Mouse (Mus musculus) c-Kit-positive CD71-positive TER-119-negative erythroid progenitor cells, embryonic 14.5 days (primary cell): Measurements from ENCODE around the gene Pate4.
"Not testable (repeated sequence)": the region's sequence is repeated elsewhere in the genome, so short reads cannot be mapped to it uniquely, and the experiment has no call there.

Experiments used
- DNase-seq: peaks from one replicate; pipeline ENCODE4 v3.0.0-alpha.2; 2013; ENCODE audit warnings: low read depth

The Pate4 gene

DNA sequence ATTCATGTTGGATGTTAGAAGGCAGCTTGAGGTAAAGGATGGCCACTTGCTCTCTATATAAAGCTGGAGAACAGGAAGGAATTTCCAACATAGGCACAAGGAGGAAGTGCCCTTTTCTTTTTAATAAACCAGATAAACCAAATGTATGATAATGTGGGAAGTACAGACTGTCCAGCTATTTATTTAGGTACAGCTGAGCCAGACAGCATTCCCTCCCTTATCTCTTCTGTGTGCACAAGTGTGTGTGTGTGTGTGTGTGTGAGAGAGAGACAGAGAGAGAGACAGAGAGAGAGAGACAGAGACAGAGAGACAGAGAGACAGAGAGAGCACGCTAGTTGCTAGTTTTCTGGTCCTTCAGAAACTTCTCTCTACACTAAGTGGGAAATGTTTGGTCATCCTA, at the start of gene Pate4:
Gene Pate4, minus strand, starts transcription at position 101 of the 400 bp plus-strand sequence.
- no peak for DNase-seq

- DNase-seq, result no peak
Measured at GRCm38 (mm10) chr9:35648102-35648501, 36.4 kb upstream of the Pate4 start, which contains the start of gene Pate3. TSS of gene Pate3 (minus strand) at chr9:35648202.

DNA sequence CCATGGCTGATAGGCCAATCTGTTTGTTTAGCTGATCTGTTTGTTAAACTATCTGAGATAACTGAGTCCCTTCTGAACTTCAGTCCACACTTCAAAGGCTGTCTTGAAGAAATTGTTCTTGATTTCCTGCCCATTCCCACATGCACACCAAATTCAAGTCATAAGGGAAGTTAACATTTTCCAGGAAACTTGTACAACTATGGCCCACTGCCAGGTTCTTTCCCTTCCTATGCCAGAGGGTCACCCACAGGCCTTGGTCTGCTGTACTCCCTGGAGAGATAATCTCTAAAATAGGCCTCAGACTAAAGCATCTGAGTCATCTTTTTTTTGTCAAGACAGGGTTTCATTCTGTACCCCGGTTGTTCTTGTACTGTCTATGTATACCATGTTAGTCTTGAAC, 21.2 kb upstream of the Pate4 start:
- no peak for DNase-seq

DNA sequence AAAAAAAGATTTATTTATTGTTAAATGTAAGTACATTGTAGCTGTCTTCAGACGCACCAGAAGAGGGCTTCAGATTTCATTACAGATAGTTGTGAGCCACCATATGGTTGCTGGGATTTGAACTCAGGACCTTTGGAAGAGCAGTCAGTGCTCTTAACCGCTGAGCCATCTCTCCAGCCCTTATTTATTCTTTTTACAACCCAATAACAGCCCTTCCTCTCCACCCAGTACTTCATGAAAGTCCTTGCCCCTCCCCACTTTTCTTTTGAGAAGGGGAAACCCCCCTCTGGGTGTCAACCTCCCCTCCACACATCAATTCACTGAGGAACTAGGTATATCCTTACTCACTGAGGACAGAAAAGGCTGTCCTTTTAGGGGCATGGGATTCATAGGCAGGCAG, 5.0 kb upstream of the Pate4 start:
- DNase-seq, result not testable (repeated sequence)

DNA sequence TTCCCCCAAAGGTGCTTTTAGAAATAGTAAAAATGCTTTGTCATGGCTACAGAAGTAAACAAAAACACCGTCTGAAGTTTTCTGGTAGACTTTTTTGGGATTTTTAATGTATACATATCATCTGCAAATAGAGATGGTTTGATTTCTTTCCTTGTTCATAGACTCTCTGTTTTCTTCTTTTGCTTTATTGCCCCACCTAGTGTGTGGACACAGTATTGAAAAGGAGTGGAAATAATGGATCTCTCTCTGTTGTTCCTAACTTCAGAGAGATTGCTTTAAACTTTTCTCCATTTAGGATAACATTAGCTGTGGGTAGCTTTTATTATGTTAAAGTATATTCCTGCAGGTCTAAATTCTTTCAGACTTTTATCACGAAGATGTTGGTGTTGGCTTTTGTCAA, 2.3 kb upstream of the Pate4 start:
- no peak for DNase-seq

- DNase-seq, result no peak
Measured at GRCm38 (mm10) chr9:35607647-35608405, 3.9 kb downstream of the Pate4 start.

- no peak for DNase-seq
Measured at GRCm38 (mm10) chr9:35592903-35593302, 18.8 kb downstream of the Pate4 start.

DNA sequence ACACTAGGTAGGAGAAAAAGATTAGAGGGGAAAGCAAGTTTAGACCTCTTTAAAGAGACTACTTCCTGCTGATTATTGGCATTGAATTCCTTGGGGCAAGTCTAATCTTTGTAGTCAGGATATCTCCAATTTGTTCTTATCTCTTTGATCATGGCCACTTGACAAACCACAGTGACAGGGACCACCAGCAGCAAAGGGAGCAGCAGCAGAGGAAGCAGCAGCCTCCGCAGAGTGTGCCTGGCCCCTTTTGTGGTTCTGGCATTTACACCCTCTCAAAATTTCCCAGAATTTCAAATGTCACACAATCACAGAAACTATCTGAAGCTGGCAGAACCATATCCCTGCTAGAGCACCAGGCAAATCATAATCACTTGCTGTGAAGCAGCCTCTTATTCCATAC, 24.1 kb downstream of the Pate4 start:
- DNase-seq, result no peak

DNA sequence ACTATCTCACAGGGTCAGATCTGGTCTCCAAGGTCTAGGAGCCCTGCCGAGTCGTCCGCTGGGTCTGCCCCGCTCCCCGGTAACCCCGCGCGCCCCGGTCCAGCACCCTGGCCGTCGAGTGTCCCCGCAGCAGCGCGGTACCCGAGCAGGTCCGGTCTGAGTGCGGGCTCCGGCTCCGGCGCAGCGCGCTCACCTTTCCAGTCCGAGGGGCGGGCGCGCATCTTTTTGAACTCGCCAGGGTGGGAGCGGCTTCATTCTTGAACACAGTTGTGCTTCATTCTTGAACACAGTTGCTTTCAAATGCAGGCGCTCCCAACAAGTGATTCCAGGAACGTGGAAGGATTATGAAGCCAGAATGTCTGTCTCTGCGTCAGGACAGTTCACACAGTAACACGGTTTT, 37.3 kb downstream of the Pate4 start:
- DNase-seq, result no peak

GRCm38 (mm10) chr9:35570663-35571062, 41.1 kb downstream of the Pate4 start:
- no peak for DNase-seq

- peak; percentile 97 for DNase-seq
Measured at GRCm38 (mm10) chr9:35569571-35570534, 41.9 kb downstream of the Pate4 start, which contains the start of the genes Pate2 and Hyls1. TSS of gene Pate2 (plus strand) at chr9:35570284. TSS of gene Hyls1 (minus strand) at chr9:35570398.

DNA sequence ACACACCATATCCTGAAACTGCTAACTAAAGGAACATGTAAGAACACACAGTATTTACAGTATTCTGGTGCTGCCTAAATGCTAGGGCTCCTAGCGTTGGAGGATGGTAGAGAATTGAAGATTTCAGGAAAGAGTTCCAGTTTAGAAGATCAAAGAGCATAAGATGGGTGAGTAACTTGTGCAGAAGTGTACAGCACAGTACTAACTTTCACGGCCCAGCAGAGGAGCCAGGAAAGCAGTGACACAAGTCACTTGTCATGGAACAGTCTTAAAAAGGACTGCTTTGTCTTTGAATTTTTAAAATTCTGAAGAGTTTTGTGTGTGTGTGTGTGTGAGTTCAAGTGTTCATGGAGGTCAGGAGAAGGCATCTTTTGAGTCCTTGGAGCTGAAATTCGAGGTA, 43.7 kb downstream of the Pate4 start:
- no peak for DNase-seq

GRCm38 (mm10) chr9:35564536-35565240, 47.1 kb downstream of the Pate4 start:
- DNase-seq, result no peak

GRCm38 (mm10) chr9:35561583-35561982, 50.2 kb downstream of the Pate4 start:
- no peak for DNase-seq

- DNase-seq, result no peak
Measured at GRCm38 (mm10) chr9:35561076-35561475, 50.7 kb downstream of the Pate4 start.

DNA sequence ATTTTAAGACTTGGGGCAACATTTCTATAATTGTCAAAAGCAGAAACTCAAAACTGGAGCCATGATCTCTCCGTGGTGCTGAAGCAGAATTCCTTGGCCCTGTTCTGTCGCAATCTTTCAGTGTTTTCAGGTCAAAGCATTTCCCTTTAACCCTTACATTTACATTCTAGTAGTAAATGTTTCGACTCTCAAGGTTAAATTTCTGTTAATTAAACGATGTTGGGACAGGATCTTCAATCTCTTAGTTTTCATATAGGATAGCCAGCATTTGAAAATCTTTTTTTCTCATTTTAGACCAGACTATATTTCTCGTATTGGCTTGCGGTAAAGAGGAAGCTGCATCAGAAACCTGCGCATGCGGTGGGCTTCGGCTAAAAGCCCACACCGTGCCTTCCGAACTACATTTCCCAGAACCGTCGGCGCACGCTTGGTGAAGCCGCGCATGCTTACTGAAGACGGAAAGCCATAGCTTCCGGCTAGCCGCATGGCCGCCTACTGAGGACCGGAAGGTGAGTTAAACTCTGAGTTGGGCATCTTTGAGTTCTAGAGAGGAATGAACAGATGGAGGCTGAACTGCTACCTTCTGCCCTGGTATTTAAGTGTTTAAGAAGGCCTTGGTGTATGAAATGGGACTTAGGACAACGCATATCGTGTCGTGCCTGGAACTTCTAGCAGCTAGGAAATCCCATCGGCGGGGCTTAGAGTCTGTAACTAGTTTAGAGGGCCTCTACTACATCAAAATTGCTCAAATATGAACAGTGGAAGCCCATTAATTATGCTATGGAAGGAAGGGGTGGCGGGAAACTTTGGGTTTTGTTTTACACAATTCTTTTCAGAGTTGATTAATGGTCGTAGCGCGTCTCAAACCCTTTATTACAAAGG, 52.5 kb downstream of the Pate4 start:
- DNase-seq, result peak; percentile 72

- DNase-seq, result no peak
Measured at GRCm38 (mm10) chr9:35558257-35559008, 53.3 kb downstream of the Pate4 start, which contains the start of the genes Ddx25 and Pus3. TSS of gene Ddx25 (minus strand) at chr9:35558528. TSS of gene Pus3 (plus strand) at chr9:35558595.
